Mouse (Mus musculus) liver, postnatal 0 days (tissue): ENCODE measurements around the gene Gripap1. TPM values are rescaled to one million over a fixed set of nuclear protein-coding genes. Genes with fewer than 3 reads are reported as not detected.

Experiments used
- ATAC-seq: fragments of 200-750 bp; cut with Nextera tagmentation; 2 replicates; pipeline ENCODE4 v1.8.0; 2017; ENCODE audit warnings: mild to moderate bottlenecking, moderate library complexity
- DNase-seq: peaks from one replicate; pipeline ENCODE4 v3.0.0-alpha.2; 2016
- H3K27ac ChIP-seq: fragments of 300-500 bp; sonication (generic); 2 replicates; pipeline ENCODE4 v1.5.1; 2014; ENCODE audit warnings: antibody characterized with exemption, moderate library complexity, mild to moderate bottlenecking, low read depth
- H3K27me3 ChIP-seq: fragments of 300-500 bp; sonication (generic); 2 replicates; pipeline ENCODE4 v1.6.1; 2014; ENCODE audit warnings: low read length, control low read depth, mixed read lengths; ENCODE audit not compliant: insufficient read depth
- H3K36me3 ChIP-seq: fragments of 300-500 bp; sonication (generic); replicated peaks from 2 replicates; pipeline ENCODE4 v1.6.1; 2014; ENCODE audit warnings: mild to moderate bottlenecking, control low read depth, low read length, moderate library complexity, mixed read lengths; ENCODE audit not compliant: insufficient read depth
- H3K4me1 ChIP-seq: fragments of 300-500 bp; sonication (generic); 2 replicates; pipeline ENCODE4 v1.6.1; 2014; ENCODE audit warnings: antibody characterized with exemption, mild to moderate bottlenecking, control low read depth; ENCODE audit not compliant: insufficient read depth
- H3K4me2 ChIP-seq: fragments of 300-500 bp; sonication (generic); 2 replicates; pipeline ENCODE4 v1.6.1; 2014; ENCODE audit warnings: low read depth, mild to moderate bottlenecking, low read length, moderate library complexity, mixed read lengths
- H3K4me3 ChIP-seq: fragments of 300-500 bp; sonication (generic); 2 replicates; pipeline ENCODE4 v1.5.1; 2014; ENCODE audit warnings: low read depth, low read length
- H3K9ac ChIP-seq: fragments of 300-500 bp; sonication (generic); replicated peaks from 2 replicates; pipeline ENCODE4 v1.6.1; 2014; ENCODE audit warnings: mild to moderate bottlenecking, moderate library complexity
- H3K9me3 ChIP-seq: fragments of 300-500 bp; sonication (generic); 2 replicates; pipeline ENCODE4 v1.6.1; 2016; ENCODE audit warnings: mild to moderate bottlenecking, control low read depth, low read length, mixed read lengths
- CTCF ChIP-seq: sonication (generic); IDR thresholded peaks from 2 replicates; pipeline ENCODE4 v1.5.1; 2016; ENCODE audit warnings: antibody characterized with exemption, low read depth
- EP300 ChIP-seq: IDR thresholded peaks from 2 replicates; pipeline ENCODE4 v1.6.1; 2016; ENCODE audit warnings: antibody characterized with exemption, low read depth, mild to moderate bottlenecking
- WGBS: fragments of 180-500 bp; shearing (Covaris S2); extraction: QIAGEN DNeasy Blood & Tissue Kit; methylation state at CpG from one replicate; pipeline ENCODE4 v1.1.7; 2014; ENCODE audit not compliant: insufficient replicate concordance; 5-methylcytosine and 5-hydroxymethylcytosine counted together
- polyA plus RNA-seq: library from polyadenylated mRNA; unstranded; fragments of >200 nt; fragmentation: Nextera tagmentation; extraction: Ambion mirVana; gene quantifications from 2 replicates; pipeline ENCODE4 v1.2.1, GENCODE M21; 2015

Gene Gripap1
- polyA plus RNA-seq, 1 experiment from 2014 or later: 16.4 TPM

GRCm38 (mm10) chrX:7775501-7776205 lies 13.9 kb upstream of the Gripap1 start:
- no peaks in the 10 kb centered on the region for H3K9me3 ChIP-seq
- DNase-seq: no peak
- H3K4me3 ChIP-seq: no peak overlapping the region
- no peak for TF ChIP-seq CTCF
- no peak for TF ChIP-seq EP300
- no peak overlapping the region for H3K27ac ChIP-seq
- no peak overlapping the region for H3K9ac ChIP-seq
- WGBS: 74% methylated on average over 9 of the region's 9 CpGs
- ATAC-seq: no peak
- peaks cover 3% of the 10 kb centered on the region; the same call in 1 of the 2 replicates for H3K4me1 ChIP-seq
- H3K27me3 ChIP-seq: no peaks in the 10 kb centered on the region
- no peak overlapping the region for H3K4me2 ChIP-seq
- peaks cover 7% of the 10 kb centered on the region for H3K36me3 ChIP-seq

GRCm38 (mm10) chrX:7776329-7777082 lies 13.1 kb upstream of the Gripap1 start:
- Histone ChIP-seq H3K36me3 (peaks cover 7% of the 10 kb centered on the region), H3K4me1 (peaks cover 3% of the 10 kb centered on the region; the same call in 1 of the 2 replicates), H3K27ac (peak overlapping the region; percentile 49; the same call in 1 of the 2 replicates), H3K27me3 (no peaks in the 10 kb centered on the region), H3K9ac (no peak overlapping the region), H3K4me2 (no peak overlapping the region), H3K4me3 (no peak overlapping the region), H3K9me3 (no peaks in the 10 kb centered on the region)
- ATAC-seq (peak; percentile 60), DNase-seq (peak; percentile 63)
- peak; percentile 81 for TF ChIP-seq CTCF
- no peak for TF ChIP-seq EP300
- 42% methylated on average over 8 of the region's 8 CpGs for WGBS

DNA sequence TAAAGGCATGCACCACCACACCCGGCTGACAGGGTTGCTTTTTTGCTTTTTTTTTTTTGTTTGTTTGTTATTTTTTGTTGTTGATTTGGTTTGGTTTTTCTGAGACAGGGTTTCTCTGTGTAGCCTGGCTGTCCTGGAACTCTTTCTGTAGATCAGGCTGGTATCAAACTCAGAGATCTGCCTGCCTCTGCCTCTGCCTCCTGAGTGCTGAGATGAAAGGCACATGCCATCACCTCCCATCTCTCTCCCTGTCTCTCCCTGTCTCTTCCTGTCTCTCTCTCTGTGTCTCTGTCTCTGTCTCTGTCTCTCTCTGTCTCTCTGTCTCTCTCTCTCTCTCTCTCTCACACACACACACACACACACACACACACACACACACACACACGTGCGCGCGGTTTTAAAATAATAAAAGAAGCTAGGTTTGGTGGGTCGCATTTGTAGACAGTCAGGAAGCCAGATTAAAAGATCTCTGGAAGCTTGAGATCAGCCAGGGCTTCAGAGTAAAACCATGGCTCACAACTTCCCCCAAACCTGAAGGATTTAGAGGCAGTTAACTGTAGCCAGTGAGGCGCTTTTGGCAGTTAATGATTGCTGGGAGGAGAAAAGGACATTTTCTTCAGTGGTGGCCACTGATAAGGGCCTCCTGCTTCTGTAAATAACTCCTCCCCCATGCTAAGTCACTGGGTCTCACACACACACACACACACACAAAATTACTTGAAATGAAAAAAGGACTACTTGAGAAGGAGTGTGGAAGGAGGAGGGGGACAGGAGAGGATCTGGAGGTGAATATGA lies 10.9 kb upstream of the Gripap1 start:
- H3K4me3 ChIP-seq: no peak overlapping the region

DNA sequence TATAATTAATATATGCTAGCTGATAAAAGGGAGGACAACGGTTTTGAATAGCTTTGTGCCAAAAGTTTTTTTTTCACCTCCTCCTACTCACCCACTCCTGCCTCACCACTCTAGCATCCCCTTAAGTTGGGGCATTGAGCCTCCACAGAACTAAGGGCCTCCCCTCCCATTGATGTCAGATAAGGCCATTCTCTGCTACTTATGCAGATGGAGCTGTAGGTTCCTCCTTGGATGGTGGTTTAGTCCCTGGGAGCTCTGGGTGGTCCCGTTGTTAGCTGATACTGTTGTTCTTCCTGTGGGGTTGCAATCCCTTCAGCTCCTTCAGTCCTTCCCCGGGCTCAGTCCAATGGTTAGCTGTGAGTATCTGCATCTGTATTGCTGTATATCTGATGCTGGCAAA lies 10.3 kb upstream of the Gripap1 start:
- DNase-seq (no peak), ATAC-seq (peak; percentile 52)
- H3K27me3 ChIP-seq: no peaks in the 10 kb centered on the region
- H3K9me3 ChIP-seq: no peaks in the 10 kb centered on the region
- 23% methylated on average over 3 of the region's 3 CpGs for WGBS
- H3K4me3 ChIP-seq: no peak overlapping the region
- no peak for TF ChIP-seq EP300
- TF ChIP-seq CTCF: no peak
- no peaks in the 10 kb centered on the region for H3K36me3 ChIP-seq
- no peak overlapping the region for H3K9ac ChIP-seq
- H3K4me2 ChIP-seq: peak overlapping the region; percentile 13; the same call in 1 of the 2 replicates
- peaks cover 3% of the 10 kb centered on the region; the same call in 1 of the 2 replicates for H3K4me1 ChIP-seq
- peak overlapping the region; percentile 82 for H3K27ac ChIP-seq

More for the DNA sequence above, 10.9 kb upstream of the Gripap1 start:
- Histone ChIP-seq H3K27me3 (no peaks in the 10 kb centered on the region), H3K9me3 (no peaks in the 10 kb centered on the region), H3K27ac (peak overlapping the region; percentile 82), H3K9ac (peak overlapping the region; percentile 21; the same call in 1 of the 2 replicates), H3K4me2 (peak overlapping the region; percentile 13; the same call in 1 of the 2 replicates), H3K4me1 (peaks cover 3% of the 10 kb centered on the region; the same call in 1 of the 2 replicates), H3K36me3 (peaks cover 4% of the 10 kb centered on the region)
- no peak for DNase-seq
- peak; percentile 90 for ATAC-seq
- peak; percentile 89 for TF ChIP-seq EP300
- TF ChIP-seq CTCF: no peak
- 49% methylated on average over 7 of the region's 7 CpGs for WGBS

DNA sequence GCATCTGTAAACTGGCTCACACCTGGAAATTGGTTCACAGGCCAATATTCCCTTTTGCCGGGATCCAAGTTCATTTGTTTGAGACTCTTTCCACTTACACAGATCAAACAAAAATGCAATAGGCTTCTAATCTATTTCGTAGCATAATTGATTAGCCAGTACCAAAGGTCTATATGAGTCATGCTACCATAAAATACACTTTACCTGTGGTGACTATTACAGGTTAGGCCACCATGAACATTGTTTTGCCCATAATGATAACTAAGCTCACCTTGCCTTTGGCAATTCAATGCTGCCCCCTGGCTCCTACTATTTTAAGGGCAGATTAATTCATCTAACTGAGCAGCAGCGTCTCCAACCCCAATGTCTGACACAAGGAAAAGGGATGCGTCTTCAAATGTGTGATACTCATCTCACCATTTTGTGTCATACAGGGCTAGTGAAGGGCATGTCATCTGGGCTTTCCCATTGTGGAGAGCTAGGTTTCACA lies 6.9 kb upstream of the Gripap1 start:
- DNase-seq (no peak), ATAC-seq (no peak; the same call in 1 of the 2 replicates)
- H3K9ac ChIP-seq: no peak overlapping the region
- no peaks in the 10 kb centered on the region for H3K36me3 ChIP-seq
- no peak overlapping the region for H3K4me3 ChIP-seq
- WGBS: 64% methylated on average over 4 of the region's 4 CpGs
- no peak overlapping the region for H3K4me2 ChIP-seq
- TF ChIP-seq EP300 (no peak), CTCF (peak; percentile 46)
- H3K9me3 ChIP-seq: no peaks in the 10 kb centered on the region
- H3K27ac ChIP-seq: no peak overlapping the region
- H3K27me3 ChIP-seq: no peaks in the 10 kb centered on the region
- no peaks in the 10 kb centered on the region for H3K4me1 ChIP-seq
